Mouse (Mus musculus) left cerebral cortex, adult 11 months (tissue): Measurements from ENCODE around the gene Optc.

Experiments used
- DNase-seq: peaks from one replicate; pipeline ENCODE4 v3.0.0; 2022; ENCODE audit warnings: low spot score

The Optc gene

DNA sequence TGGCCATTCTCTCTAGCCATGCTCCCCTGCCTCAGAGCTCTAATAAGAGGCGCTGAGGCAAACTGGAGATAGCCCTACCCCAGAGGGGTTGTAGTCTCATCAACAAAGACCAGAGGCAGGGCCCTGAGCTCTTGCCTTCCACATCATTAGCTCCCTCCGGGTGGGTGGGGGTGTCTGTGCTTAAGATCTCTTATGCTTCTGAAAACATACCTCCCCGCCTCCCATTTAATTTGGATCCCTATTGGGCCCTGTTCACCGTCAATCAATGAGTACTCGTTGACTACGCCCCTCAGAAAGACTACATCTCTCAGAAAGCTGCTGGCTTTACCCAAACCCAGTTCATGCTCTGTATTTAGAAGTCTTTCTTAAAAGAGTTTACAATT, 10.3 kb upstream of the Optc start:
- DNase-seq, result no peak

DNA sequence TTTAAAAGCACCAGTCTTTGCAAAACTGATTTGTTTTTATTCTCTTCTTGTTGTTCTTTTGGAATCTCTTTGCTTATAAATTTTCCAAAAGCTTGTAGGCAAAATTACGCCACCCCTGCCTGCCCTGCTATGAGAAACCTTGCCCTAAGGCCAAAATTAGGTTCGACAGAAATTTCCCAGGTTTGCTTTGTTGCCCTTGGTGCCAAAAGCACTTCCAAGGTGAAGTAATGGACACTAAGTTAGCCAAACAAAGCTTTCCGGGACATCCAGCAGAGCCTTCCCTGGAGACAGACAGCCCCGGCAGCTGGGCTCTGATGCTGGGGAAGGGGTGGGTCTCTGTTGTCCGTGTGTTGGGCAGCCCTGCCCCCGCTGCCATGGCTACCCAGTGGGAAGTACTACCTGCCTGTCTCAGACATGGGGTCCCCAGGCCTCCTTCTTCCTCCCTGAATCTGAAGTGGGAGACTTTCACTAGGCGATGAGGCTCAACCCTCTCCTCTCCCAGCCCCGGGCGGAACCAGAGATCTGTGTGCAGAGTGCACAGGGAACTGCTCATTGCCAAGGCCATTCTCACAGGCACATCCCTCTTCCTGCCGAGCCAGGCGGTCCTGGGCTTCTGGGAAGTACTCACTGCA, 9.8 kb upstream of the Optc start:
- no peak for DNase-seq

DNA sequence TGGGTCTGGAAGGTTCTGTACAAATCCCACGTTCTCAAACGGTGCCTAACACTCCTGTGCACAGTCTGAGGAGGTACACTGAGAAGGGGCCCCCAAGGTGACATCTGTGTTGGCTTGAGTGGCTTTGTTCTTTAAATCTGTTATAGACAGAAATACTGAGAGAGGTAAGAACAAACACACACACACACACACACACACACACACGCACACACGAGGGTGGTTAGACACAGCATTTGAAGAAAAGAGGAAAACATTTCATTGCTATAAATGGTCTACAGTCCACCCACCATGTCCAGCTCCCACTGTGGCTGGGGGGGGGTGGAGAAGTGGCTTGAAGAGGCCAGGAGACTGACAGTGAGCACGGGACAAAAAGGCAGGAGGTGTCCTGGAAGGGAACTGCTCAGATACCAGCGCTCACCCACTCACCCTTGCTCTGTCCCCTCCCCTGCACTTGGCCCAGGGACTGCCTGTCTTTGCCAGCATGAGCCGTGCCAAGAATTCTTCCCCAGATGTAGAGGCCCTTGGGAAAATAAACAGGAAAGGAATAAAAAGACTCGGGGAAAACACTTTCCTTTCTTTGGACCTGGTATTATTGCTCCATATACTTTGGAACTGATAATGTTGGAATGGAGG, 8.0 kb upstream of the Optc start:
- no peak for DNase-seq

DNA sequence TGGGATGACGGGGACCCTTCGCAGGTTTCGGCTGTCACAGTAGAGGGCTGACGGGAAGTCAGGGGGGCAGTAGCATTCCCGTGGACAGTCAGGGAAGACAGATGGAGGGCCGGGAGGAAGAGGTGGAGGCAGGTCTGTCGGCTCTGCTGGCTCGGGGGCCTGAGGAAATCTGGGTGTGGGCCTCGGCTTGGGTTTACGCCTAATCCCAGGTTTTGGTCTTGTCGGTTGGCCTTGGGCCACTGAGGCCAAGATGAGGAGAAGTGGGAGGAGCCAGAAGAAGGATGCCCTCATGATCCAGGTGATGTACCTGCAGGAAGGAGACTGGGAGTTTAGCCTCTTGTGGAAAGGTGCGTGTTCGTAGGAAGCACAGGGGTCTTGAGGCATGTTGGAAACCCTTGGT, 7.3 kb upstream of the Optc start:
- DNase-seq, result no peak

DNA sequence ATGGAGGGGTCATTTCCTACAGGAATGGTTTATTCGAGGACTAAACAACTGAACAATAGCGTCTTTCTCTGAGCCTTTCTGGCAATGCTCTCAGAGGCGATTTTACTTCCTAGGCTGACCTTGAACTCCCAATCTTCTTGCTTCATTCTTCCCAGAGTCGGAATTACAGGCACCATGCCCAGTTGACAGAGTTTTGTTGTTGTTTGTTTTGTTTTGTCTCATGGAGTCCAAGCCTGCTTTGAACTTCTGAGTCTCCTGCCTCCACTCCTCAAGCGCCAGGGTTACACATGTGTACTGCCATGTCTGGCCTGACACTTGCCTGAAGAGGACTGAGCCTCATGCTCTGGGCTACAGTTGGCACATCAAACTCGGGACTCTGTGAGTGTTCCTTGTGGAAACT, 5.2 kb upstream of the Optc start:
- DNase-seq, result no peak

DNA sequence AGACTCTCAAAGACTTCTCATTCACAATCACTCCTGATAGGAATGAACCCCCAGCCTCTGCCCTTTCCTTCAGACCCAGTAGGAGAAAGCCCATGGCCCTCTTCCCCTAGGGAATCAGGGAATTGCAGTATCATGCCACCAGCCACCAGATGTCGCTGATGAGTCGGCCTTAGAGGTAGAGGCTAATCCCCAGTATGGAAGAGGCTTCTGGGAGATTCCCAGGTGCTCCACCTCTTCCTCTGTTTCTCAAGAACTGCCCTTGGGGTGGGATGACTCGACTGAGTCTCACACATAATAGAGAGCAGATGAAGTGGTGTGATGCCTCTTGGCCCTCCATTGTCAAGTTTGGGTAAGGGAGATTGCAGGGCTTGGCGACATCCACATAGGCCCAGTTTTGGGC, 3.7 kb upstream of the Optc start:
- DNase-seq, result no peak

DNA sequence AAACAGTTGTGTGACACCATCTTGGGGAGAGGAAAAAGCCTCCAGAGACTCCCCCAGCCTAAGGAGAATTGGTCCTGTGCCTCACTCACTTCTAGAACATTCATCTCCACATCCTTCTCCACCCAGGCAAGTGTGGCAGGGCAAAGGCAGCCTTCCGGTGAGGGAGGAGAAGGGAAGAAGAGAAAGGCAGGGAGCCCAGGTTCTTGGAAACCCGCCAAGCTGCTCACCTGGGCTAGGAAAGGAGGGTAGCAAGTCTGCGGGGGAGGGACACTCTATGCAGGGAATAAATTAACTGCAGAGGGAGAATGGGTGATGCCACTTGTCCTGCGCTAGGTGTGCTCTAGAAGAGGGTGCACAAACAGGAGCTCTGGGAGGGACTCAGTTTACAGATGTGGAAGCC, 3.2 kb upstream of the Optc start:
- DNase-seq, result no peak

DNA sequence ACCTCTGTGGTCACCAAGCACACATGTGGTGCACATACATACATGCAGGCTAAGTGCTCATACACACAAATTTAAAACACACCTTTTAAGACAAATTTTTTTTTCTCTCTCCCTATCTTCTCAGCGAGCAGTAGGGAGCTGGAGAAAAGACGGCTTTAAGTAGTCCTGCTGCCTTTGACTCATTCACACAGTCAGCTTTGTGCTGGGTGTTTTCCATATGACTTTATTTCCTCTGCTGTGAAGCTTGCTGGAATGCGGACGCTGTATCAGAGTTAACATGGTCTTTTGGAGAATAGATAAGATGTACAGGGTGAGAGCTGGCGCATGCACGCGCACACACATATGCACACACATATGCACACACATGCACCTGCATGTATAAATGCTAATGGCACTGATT, 2.3 kb upstream of the Optc start:
- DNase-seq, result no peak

DNA sequence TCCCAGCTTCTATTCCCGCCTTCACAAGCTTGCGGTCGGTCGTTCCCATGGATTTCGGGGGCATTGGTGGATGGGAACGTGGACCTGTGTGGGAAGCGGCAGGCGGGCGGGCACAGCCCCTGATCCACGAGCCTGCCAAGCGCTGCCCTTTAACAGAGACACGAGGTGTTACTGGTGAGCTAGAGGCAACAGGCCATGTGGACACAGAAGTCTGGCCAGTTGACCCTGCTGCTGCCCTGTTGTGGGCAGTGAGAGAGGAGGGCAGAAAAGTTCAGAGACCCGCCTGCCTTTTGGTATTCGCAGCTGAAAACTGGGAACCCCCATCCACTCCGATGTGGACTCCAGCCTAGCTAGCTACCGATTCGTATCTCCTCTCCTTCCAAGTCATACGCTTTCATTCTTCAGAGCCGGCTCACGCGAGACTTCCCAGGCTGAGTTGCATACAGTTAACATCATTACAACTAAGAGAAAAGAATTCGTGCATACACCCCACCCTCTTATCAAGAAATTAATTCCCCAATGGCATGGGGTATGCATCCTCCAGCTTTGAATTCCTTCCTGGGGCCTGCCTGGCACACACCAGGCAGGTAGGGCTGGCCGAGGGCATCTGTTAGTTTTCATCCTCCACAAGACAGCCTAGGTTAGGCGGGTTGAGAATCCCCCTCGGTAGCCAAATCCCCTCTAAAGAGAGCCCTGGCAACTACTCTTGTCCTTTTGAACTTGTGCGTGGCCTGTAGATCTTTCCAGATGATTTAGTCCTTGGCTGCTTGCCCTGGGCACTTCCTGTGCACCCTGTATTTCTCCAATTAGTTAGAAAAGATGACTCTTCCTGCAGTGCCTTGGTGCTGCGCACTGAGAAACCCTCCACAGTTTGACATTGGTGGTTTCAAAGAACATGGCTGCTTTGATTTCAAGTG, 1.1 kb upstream of the Optc start:
- no peak for DNase-seq

DNA sequence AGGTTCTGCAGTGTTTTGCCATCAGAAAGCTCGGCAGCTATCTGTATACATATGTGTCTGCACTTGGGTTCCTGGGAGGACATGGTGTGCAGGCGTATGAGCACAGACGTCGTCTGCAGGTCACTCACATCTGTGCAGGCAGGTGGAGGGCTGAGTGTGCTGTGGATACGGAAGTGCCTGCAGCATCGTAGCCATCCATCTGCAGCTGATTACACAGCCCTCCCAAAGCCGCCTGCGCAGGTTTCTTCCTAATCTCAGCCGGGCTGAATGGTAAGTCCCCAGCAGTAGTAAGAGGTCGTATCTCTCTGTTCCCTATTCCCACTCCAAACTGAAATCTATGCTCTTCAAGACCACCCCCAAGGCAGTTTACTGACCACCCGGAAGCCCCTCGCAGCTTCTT, 1.4 kb downstream of the Optc start:
- no peak for DNase-seq

DNA sequence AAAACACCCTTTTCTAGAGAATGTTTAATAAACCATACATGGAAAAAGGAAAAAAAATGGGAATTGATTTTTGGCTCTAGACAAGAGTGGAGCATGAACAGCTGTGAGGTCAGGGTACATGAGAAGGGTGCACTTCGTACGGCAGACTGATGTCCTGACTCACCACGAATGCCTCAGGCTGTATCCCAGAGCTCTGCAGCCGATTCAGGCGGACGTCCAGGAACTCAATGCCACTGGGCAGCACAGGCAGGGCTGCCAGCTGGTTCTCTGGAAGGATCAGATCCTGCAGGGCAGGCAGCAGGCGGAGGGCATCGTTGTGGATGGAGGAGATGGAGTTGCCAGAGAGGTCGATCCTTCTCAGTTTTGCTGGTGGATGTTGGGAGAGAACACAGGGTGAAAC, 7.0 kb downstream of the Optc start:
- DNase-seq, result no peak

DNA sequence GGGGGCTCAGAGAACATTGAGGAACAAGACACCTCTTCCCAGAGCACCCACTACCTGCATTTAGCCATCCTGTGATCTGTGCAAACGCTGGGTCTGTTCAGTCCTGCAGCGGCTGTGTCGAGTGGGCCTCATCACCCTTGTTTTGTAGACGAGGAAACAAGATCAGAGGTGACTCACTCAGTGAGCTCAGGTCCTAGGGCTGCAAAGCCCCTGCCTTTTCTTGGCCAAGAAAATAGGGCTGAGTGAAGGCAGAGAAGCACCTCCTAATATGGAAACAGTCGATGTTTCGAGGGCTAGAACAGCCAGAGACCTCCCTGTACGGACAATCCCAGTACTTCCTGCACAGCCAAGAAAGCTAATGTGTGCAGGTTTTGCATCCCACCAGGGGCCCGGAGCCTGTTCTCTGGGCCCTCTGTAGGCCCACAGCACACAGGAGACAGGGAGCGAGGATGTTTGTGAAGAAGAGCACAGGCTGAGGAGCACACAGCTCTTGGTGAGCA, 8.7 kb downstream of the Optc start:
- no peak for DNase-seq

DNA sequence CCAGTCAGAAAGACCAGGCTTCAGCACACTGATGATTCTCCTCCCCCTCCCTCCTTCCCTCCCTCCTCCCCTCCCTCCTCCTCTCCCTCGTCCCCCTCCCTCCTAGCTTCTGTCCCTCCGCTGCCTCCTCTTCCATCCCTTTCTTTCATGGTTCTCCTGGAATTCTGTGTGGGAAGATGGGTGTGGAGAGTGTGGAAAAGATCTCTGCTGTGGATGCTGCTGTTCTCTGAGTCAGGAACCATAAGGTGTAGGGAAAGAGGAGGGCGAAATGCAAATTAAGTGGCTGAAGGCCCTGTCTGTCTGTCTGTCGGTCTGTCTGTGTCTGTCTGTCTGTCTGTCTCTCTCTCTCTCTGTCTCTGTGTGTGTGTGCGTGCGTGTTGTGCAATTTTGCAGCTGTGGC, 10.5 kb downstream of the Optc start:
- DNase-seq, result no peak

DNA sequence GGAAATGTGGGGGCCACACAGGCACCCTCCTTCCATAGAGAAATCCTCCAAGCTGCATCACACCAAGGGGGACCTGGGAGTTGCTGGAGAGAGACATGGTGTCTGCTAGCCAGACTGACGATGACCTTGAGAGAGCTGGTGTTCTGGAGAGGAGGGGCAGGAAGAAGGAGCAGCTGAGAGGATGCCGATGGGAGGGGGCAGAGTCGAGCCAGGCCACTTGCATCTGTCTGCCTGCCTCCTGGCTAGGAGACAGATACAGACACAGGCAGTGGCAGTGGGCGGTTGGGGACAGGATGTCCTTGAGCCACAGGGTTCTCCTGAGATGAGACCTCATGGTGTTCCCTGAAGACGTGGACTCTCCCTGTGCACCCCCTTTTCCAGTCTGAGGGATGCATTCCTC, 16.3 kb downstream of the Optc start:
- DNase-seq, result no peak

DNA sequence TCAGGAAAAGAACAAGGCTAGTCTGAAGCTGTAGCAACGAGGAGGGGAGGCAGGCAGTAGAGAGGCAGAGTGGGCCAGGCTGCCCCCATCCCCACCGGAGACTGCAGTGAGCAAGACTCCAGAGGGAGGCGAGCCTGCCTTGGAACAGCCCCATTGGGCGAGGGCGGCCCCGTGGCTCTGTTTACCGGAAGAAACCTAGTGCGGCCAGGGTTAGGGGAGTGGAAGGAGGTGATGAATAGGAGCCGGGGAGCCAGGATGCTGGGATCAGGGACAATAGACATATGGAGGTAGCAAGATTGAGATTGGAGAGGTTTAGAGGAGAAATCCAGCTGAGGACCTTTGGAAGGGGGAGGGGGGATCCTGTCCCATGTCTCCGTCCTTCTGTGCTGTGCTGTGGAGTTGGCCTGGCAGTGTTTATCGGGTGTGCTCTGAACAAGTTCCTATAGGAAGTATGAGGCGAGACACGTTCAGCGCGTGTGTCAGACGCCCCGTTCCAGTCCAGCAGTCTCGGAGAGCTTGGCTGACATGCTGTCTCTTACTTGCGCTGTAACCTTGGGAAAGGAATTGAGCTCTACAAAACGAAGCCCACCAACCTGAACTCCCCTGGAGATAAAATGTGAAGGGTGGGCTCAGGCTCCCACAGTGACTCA, 17.7 kb downstream of the Optc start:
- DNase-seq, result no peak

DNA sequence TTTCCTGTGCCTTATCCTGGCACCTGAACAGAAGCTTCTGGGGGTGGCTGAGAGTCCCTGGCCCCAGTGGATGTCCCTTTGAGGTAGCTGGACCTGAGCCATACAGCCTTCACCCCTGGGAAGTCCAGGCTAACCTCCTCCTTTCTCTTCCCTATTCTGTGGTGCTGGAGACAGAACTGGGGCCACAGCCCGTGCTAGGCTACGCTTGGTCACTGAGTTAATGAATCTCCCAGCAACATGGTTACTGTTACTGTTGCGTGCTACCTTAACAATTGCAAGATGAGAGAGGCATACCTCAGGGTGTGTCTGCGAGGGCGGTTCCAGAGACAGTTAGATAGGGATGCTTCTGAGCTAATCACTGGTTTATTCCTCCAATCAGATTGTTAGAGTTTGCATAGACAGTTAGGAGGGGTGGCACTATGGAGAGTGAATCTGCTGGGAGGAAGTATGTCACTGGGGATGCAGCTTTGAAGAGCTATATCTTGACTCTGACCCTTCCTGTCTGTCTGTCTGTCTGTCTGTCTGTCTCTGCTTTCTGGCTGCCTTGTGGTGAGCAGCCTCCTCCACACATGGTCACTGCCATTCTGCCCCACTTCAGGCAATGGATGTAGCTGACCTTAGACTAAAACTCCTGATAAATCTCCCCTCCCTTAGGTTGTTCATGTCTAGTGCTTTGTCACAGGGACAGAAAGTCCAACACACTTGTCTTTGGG, 20.1 kb downstream of the Optc start:
- DNase-seq, result no peak

DNA sequence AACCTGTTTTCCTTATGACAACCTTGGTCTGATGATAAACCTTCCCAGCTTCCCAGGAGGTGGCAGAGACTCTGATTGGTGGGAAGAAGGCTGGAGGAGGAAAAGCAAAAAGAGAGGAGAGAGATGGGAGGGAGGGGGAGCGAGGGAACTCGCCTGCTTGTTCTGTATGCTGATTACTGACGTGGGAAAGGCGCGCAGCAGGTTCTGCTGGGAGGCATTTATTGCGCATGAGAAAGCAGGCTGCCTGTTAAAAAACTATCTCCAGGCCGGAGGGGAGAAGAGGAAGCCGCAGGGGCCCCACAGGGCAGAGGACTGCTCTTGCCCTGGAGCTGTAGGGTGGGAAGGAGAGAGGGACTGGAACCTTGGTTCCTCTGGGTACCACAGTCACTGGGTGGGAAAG, 20.8 kb downstream of the Optc start:
- DNase-seq, result peak; percentile 68

DNA sequence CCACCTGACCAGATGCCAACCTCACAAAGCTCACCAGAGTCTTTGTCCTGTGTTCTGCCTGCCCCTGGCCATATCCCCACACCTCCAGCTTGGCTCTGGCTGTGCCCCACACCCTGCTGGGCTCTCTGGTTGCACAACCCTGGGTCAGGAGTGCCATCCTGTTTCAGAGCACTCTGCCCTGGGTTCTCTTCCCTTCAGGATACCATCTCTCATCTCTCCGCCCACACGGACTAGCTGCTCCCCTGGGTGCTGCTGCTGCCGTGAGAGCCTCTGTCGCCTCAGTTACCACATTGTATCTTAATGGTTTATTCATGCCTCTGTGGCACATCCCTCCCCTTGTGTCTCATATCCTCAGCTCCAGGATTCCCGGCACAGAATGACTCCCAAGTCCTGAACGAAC, 21.4 kb downstream of the Optc start:
- DNase-seq, result no peak

DNA sequence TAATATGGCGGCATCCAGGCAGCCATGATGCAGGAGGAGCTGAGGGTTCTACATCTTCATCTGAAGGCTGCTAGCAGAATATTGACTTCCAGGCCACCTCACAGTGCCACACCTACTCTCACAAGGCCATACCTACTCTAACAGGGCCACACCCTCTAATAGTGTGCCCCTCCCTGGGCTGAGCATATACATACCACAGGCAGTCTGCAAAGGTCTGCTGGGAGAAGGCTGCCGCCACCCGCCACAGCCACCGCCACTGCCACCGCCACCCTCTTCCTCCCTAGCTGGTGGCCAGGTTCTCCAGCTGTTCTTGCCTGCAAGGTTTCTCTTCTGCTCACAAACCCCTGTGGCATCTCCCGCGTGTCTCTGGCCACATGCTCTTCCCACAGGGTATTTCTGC, 22.0 kb downstream of the Optc start:
- DNase-seq, result no peak

DNA sequence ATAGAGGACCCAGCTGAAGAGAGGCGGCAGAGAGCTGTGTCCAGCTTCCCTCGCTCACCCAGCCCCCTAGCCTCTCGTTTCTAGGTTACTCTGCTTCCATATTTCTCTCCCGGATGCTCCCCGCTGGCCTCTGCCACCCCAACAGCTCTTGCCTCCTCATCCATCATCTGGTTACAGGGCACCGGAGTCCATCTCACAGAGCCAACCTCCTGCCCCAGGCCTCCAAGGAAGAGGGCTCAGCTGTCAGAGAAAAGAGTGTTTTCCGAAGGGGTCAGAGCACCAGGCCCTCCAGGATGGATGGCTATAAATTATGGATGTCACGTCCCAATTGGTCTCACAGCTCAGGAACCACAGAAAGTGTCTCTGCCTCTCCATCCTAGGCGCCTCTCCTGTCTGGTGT, 23.1 kb downstream of the Optc start:
- no peak for DNase-seq

DNA sequence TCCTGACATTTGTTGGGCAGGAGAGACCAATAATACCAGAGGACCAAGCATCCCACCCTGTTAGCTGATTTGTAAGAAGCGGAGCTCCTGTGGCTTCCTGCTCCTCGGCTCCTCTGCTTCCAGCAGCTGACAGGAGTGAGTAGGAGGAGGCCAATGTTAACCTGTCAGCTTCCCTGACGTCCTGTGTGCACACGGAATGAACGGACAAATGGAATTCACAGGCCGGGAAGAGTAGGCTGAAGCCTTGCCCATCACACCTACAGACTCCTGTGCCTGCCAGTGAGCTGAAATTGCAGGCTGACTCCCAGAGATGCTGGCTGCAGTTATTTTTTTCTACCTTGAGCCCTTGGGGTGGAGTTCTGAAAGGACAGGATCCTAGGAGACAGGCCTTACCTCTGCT, 23.7 kb downstream of the Optc start:
- DNase-seq, result no peak
